Mouse (Mus musculus): Measurements from ENCODE around the gene Pnpo. TPM values are rescaled to one million over a fixed set of nuclear protein-coding genes. Genes with fewer than 3 reads are reported as not detected.

Pnpo gene
- polyA plus RNA-seq, 1 experiment = 7.5 TPM

DNA sequence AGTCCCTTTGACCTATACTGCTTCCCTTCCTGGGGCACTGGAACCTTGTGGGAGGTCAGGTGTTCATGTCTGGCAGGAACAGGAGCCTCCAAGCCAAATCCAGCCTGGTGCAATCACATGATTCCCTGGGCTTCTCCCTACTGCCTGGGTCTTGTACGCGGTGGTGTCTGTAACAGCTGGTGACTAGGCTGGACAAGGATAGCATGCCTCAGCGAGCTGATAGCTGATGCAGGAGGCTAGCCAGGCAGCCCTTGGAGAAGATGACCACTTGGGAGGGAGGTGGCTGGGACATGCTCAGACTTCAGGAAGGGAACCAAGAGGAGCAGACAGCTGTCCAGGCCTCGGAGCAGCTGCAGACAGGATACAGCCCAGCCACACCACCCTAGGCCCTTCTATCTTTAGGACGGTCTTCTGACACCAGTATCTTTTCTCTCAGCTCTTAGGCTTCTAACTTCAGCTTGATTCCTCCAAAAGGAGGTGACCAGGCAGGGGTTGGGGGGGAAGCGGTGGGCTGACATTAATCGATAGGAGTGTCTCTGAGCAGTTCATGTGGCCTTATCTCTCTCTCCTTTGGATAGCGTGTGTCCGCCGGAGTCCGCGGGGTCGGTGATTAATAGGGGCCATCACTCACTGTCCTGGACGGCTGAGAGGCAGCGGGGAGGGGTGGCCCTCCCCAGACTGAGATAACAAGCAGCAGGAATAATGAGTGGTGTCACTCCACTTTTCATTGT lies 37.2 kb downstream of the Pnpo start:
- Histone ChIP-seq H3K36me3 (ENCODE audit: control insufficient read depth, insufficient read depth) (no peaks in the 10 kb centered on the region), H3K27me3 (ENCODE audit: control insufficient read depth, insufficient read depth, insufficient read length) (no peaks in the 10 kb centered on the region), H3K4me3 (no peak overlapping the region), H3ac (ENCODE audit: control insufficient read depth, insufficient read length) (no peak overlapping the region), H3K79me2 (ENCODE audit: control insufficient read depth, insufficient read depth) (no peaks in the 10 kb centered on the region), H3K4me2 (ENCODE audit: low read depth) (peak overlapping the region; percentile 71)
- TF ChIP-seq TCF12 (IDR thresholded peaks at IDR 0.05; ENCODE audit: insufficient read depth, poor library complexity, severe bottlenecking) (peak; percentile 29), USF1 (IDR thresholded peaks at IDR 0.05; ENCODE audit: low read depth) (peak; percentile 31), MYOD1 (IDR thresholded peaks at IDR 0.05; ENCODE audit: control insufficient read depth in 1 of 3, insufficient read length in 2 of 3, low read depth in 2 of 3) (peak; percentile 84 to 99 (median 96)), TCF3 (IDR thresholded peaks at IDR 0.05; ENCODE audit: insufficient read length, low read depth) (peak; percentile 77), POLR2AphosphoS2 (IDR thresholded peaks at IDR 0.05; ENCODE audit: insufficient read length, low read depth) (peak; percentile 75), MAX (IDR thresholded peaks at IDR 0.05; ENCODE audit: low read depth) (no peak), POLR2A (IDR thresholded peaks at IDR 0.05; ENCODE audit: insufficient read length, low read depth) (peak; percentile 47), MYOG (IDR thresholded peaks at IDR 0.05; ENCODE audit: control insufficient read depth in 1 of 3, insufficient read depth in 1 of 3, insufficient read length in 2 of 3, low read depth in 2 of 3) (peak; percentile 96 to 99 (median 98)), E2F4 (IDR thresholded peaks at IDR 0.05; ENCODE audit: insufficient read depth) (no peak), SRF (IDR thresholded peaks at IDR 0.05; ENCODE audit: control insufficient read depth, insufficient read length, low read depth) (no peak), CEBPB (IDR thresholded peaks at IDR 0.05; ENCODE audit: insufficient read depth, poor library complexity, severe bottlenecking) (no peak), REST (IDR thresholded peaks at IDR 0.05; ENCODE audit: insufficient read depth, insufficient read length) (no peak)

DNA sequence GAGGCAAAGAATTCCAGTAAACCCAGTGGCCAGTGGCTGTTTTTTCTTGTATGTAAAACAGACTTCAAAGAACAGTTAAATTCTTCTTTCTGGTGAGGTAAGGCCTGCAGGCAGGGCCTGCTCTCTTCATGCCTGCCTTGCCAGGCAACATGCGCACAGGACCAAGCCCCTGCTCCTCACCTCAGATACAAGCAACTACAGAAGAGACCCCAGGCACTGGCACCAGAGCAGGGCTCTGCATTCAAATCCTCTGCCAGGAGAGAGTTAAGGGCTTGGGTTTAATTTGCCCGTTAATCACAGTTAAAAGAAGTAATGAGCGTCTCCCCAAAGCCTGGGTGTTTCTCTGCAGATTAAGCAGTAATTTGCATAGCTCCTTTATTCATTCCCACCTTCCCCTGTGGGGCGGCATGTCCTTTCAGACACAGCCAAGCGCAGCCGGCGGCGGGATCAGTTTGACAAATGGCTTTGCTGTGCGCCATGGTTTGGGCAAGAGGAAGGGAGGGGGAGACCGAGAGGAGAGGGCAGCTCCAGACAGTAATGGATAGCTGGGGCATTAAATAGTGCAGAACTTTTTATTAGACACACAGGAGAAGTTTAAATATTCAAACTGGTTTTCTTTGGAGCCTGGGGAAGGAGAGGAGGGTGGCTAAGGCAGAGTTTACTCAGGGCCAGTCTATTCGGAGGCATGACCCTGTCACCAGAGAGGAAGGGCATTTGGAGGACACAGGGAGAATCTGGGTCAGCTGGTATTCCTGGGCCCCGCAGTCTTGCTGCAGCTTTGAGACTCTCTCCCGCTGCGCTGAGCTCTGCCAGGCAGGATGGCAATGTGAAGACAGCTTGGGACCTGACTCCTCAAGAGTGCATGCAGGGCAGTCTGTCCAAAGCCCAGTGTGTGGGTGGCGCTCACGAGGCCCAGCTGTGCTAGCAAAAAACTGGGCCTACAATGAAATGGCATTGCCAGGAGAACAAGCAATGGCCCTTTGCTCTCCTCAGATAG lies 40.8 kb downstream of the Pnpo start:
- H3K27me3 ChIP-seq (ENCODE audit: control insufficient read depth, insufficient read depth, insufficient read length) = no peaks in the 10 kb centered on the region
- H3K36me3 ChIP-seq (ENCODE audit: control insufficient read depth, insufficient read depth) = no peaks in the 10 kb centered on the region
- no peaks in the 10 kb centered on the region for H3K79me2 ChIP-seq (ENCODE audit: control insufficient read depth, insufficient read depth)
- H3K4me3 ChIP-seq = no peak overlapping the region
- H3ac ChIP-seq (ENCODE audit: control insufficient read depth, insufficient read length) = no peak overlapping the region
- H3K4me2 ChIP-seq (ENCODE audit: low read depth) = no peak overlapping the region
- no peak for TF ChIP-seq REST (IDR thresholded peaks at IDR 0.05; ENCODE audit: insufficient read depth, insufficient read length)
- no peak for TF ChIP-seq TCF12 (IDR thresholded peaks at IDR 0.05; ENCODE audit: insufficient read depth, poor library complexity, severe bottlenecking)
- peak in 1 of 3 experiments; percentile 70 for TF ChIP-seq MYOD1 (IDR thresholded peaks at IDR 0.05; ENCODE audit: control insufficient read depth in 1 of 3, insufficient read length in 2 of 3, low read depth in 2 of 3)
- TF ChIP-seq MYOG (IDR thresholded peaks at IDR 0.05; ENCODE audit: control insufficient read depth in 1 of 3, insufficient read depth in 1 of 3, insufficient read length in 2 of 3, low read depth in 2 of 3) = peak in 2 of 3 experiments; percentile 38 to 51
- TF ChIP-seq MAX (IDR thresholded peaks at IDR 0.05; ENCODE audit: low read depth) = no peak

DNA sequence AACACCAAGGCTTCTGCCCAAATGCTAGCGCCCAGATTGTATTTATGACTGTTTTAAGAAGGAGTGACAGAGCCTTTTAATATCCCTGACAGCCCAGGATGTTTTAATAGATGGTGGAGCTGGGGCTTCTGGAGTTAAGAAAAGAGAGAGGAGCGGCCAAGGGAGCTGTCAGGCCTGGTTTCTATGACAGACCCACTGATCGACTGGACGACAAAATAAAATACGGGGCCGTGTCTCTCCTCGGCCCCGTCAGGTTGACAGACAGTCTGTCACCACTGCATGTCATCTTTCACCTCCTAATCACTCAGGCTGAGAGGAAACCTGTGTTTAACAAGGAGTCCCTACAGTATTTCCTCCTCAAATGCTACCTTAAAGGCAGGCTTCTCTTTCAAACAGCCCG lies 42.5 kb downstream of the Pnpo start:
- no peak for TF ChIP-seq POLR2AphosphoS2 (IDR thresholded peaks at IDR 0.05; ENCODE audit: insufficient read length, low read depth)
- no peaks in the 10 kb centered on the region for H3K79me2 ChIP-seq (ENCODE audit: control insufficient read depth, insufficient read depth)
- H3K4me2 ChIP-seq (ENCODE audit: low read depth) = no peak overlapping the region
- no peaks in the 10 kb centered on the region for H3K36me3 ChIP-seq (ENCODE audit: control insufficient read depth, insufficient read depth)
- no peak overlapping the region for H3ac ChIP-seq (ENCODE audit: control insufficient read depth, insufficient read length)
- no peaks in the 10 kb centered on the region for H3K27me3 ChIP-seq (ENCODE audit: control insufficient read depth, insufficient read depth, insufficient read length)
- no peak overlapping the region for H3K4me3 ChIP-seq

DNA sequence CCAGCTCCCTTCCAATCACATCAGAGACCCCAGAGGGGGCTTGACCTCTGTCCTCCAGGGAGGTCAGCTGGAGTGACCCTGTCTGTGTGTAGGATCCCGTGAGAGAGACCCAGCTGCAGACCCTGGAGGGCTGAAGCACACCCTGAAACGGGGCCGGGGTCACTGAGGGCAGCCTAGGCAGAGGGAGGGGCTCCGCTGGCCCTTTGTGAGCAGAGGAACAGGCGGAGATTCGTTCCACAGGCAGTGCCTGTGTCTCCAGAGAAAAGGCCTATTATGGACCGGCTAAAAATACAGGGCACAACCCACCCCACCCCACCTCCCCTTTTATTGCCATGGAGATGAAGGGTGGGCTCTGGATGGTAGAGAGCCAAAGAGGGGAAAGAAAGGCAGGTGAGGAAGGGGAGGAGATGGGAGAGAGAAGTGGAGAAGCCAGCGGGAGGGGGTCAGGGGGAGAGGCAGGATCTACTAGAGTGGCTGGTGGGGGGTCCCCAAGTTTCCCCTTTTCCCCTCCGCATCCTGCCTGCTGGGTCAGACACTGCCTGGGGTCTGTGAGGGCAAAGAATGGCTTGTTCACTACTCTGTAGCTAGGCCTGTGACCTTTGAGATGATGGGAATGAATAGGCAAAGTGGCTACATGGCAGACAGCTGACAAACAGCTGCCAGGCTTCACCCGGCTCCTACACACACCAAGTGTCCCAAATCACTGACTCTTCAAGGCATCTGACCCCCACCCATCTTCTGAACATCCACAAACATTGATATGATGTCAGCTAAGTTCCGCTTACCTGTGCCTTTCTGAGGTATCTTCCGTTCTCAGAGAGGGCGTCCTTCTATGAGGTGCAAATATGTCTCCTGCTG lies 44.1 kb downstream of the Pnpo start:
- no peak overlapping the region for H3K4me3 ChIP-seq
- no peaks in the 10 kb centered on the region for H3K27me3 ChIP-seq (ENCODE audit: control insufficient read depth, insufficient read depth, insufficient read length)
- no peaks in the 10 kb centered on the region for H3K79me2 ChIP-seq (ENCODE audit: control insufficient read depth, insufficient read depth)
- TF ChIP-seq POLR2A (IDR thresholded peaks at IDR 0.05; ENCODE audit: insufficient read length, low read depth) (no peak), REST (IDR thresholded peaks at IDR 0.05; ENCODE audit: insufficient read depth, insufficient read length) (no peak), MYOD1 (IDR thresholded peaks at IDR 0.05; ENCODE audit: control insufficient read depth in 1 of 3, insufficient read length in 2 of 3, low read depth in 2 of 3) (peak in 2 of 3 experiments; percentile 62 to 81), TCF12 (IDR thresholded peaks at IDR 0.05; ENCODE audit: insufficient read depth, poor library complexity, severe bottlenecking) (no peak), MAX (IDR thresholded peaks at IDR 0.05; ENCODE audit: low read depth) (no peak), E2F4 (IDR thresholded peaks at IDR 0.05; ENCODE audit: insufficient read depth) (no peak), MYOG (IDR thresholded peaks at IDR 0.05; ENCODE audit: control insufficient read depth in 1 of 3, insufficient read depth in 1 of 3, insufficient read length in 2 of 3, low read depth in 2 of 3) (peak; percentile 9 to 70 (median 21)), USF1 (IDR thresholded peaks at IDR 0.05; ENCODE audit: low read depth) (no peak)
- no peak overlapping the region for H3ac ChIP-seq (ENCODE audit: control insufficient read depth, insufficient read length)
- no peak overlapping the region for H3K4me2 ChIP-seq (ENCODE audit: low read depth)
- no peaks in the 10 kb centered on the region for H3K36me3 ChIP-seq (ENCODE audit: control insufficient read depth, insufficient read depth)
